Mouse (Mus musculus): ENCODE measurements around the gene Rflnb.

DNA sequence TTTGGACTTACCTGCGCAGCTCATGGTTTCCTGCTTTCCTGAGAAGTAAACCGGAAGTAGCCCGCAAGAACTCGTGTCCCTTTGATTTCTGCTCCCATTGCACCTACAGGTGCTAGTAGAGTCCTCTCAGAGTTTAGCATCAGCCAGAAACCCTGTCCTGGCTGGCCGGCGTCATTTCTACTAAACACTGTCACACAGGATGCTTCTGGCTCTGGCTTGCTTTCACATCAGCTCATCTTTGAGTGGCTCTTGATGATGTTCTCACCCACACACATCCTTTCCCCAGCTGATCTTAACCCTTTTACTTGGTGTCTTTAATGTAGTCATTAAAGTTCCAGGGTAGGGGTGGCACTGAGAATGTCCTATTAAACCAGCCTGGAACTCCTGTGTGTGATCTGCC is 12.3 kb downstream of the Rflnb start:
- no peak for TF ChIP-seq CTCF (IDR thresholded peaks at IDR 0.05)
- TF ChIP-seq EP300 (IDR thresholded peaks at IDR 0.05): no peak

Measured in lung, postnatal 0 days (tissue).